Mouse (Mus musculus) monocyte, adult 59 days (primary cell): ENCODE results near the gene Cypt3. TPM values are rescaled to one million over a fixed set of nuclear protein-coding genes. Genes with fewer than 3 reads are reported as not detected.

ENCODE experiments used
- total RNA-seq, 2 experiments: library from RNA; stranded (reverse); gene quantifications; one replicate each; pipeline ENCODE4 v1.2.4; 2023

Gene Cypt3
- total RNA-seq: not detected

DNA sequence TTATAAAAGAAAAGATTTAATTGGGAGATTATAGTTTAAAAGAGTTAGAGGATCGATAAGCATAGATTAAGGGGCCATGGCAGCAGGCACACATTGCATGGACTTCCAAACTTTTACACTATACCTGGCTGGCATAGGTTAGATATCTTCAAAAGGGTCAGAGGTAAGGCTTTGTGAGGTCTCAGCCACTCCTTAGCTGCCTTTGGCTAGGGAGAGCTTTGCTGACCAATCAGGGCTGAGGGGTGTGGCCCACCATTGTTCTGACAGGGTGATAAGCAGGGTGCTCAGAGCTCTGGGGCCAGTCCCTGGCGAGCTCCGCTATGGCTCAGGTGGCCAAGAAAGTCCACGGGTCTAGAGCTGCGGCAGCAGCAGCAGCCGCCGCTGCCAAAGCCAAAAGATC is at the start of gene Cypt3:
TSS of gene Cypt3 (plus strand) at position 301 of the 400 bp plus-strand sequence.

Other genes starting within 250 kb of the Cypt3 start
- 10 to 100 TPM; 39.8 to 41.0 TPM for gene Ubqln2, start 60.4 kb upstream of the Cypt3 start, total RNA-seq
- gene Kctd12b, start 137.8 kb downstream of the Cypt3 start, total RNA-seq: 10 to 100 TPM; 14.0 to 16.0 TPM
- gene Nbdy, start 165.0 kb downstream of the Cypt3 start, total RNA-seq: 10 to 100 TPM; 29.4 to 29.8 TPM